Mouse (Mus musculus): Measurements from ENCODE around the gene Atp8a1.
A peak's percentile ranks its signal among the peaks of the same experiment; 100 is the strongest.

Atp8a1 gene

GRCm38 (mm10) chr5:67758126-67758525, 89.1 kb downstream of the Atp8a1 start:
- DNase-seq = peak; percentile 40

GRCm38 (mm10) chr5:67756138-67756537, 91.1 kb downstream of the Atp8a1 start:
- DNase-seq = peak; percentile 44

- no peak for DNase-seq
Observed at GRCm38 (mm10) chr5:67753057-67753456, 94.2 kb downstream of the Atp8a1 start.

- no peak for DNase-seq
Observed at GRCm38 (mm10) chr5:67752629-67753028, 94.6 kb downstream of the Atp8a1 start.

GRCm38 (mm10) chr5:67752007-67752406, 95.2 kb downstream of the Atp8a1 start:
- DNase-seq = peak; percentile 57

GRCm38 (mm10) chr5:67739261-67739660, 108.0 kb downstream of the Atp8a1 start:
- DNase-seq = no peak

GRCm38 (mm10) chr5:67738133-67738532, 109.1 kb downstream of the Atp8a1 start:
- no peak for DNase-seq

GRCm38 (mm10) chr5:67735771-67736170, 111.5 kb downstream of the Atp8a1 start:
- no peak for DNase-seq

- no peak for DNase-seq
Observed at GRCm38 (mm10) chr5:67733551-67734258, 113.5 kb downstream of the Atp8a1 start.

GRCm38 (mm10) chr5:67733150-67733549, 114.1 kb downstream of the Atp8a1 start:
- no peak for DNase-seq

- peak; percentile 13 for DNase-seq
Observed at GRCm38 (mm10) chr5:67727755-67728154, 119.5 kb downstream of the Atp8a1 start.

- no peak for DNase-seq
Observed at GRCm38 (mm10) chr5:67726810-67727209, 120.4 kb downstream of the Atp8a1 start.

- DNase-seq = no peak
Observed at GRCm38 (mm10) chr5:67701641-67702040, 145.6 kb downstream of the Atp8a1 start.

- DNase-seq = no peak
Observed at GRCm38 (mm10) chr5:67699418-67699817, 147.8 kb downstream of the Atp8a1 start.

GRCm38 (mm10) chr5:67698176-67698575, 149.1 kb downstream of the Atp8a1 start:
- DNase-seq = no peak

GRCm38 (mm10) chr5:67696741-67697596, 150.3 kb downstream of the Atp8a1 start:
- DNase-seq = no peak

GRCm38 (mm10) chr5:67695055-67695710, 152.1 kb downstream of the Atp8a1 start:
- no peak for DNase-seq

- DNase-seq = no peak
Observed at GRCm38 (mm10) chr5:67690336-67690735, 156.9 kb downstream of the Atp8a1 start.

GRCm38 (mm10) chr5:67688001-67688400, 159.2 kb downstream of the Atp8a1 start:
- DNase-seq = no peak

GRCm38 (mm10) chr5:67685906-67686305, 161.3 kb downstream of the Atp8a1 start:
- DNase-seq = no peak

- no peak for DNase-seq
Observed at GRCm38 (mm10) chr5:67685461-67685860, 161.8 kb downstream of the Atp8a1 start.

GRCm38 (mm10) chr5:67678819-67679218, 168.4 kb downstream of the Atp8a1 start:
- DNase-seq = no peak

GRCm38 (mm10) chr5:67673008-67673407, 174.2 kb downstream of the Atp8a1 start:
- no peak for DNase-seq

- DNase-seq = no peak
Observed at GRCm38 (mm10) chr5:67670158-67670557, 177.1 kb downstream of the Atp8a1 start.
